ENCODE assay signal across 9 mouse cellular contexts in genomic region chr17:86801213-86801815, GRCm38 (mm10). TPM values are rescaled to one million over a fixed set of nuclear protein-coding genes. Genes with fewer than 3 reads are reported as not detected.
A peak's percentile ranks its signal among the peaks of the same experiment; 100 is the strongest.
DNase-seq lines count a peak whose midpoint lies in the region; ATAC-seq and TF ChIP-seq lines count a peak whose summit lies in the region.
"Had no signal": no experiment of that assay in that cellular context is flagged by ENCODE, and none has a peak within 500 bp of the region (broad histone marks: within the 10 kb centered on the region; RNA-seq: fewer than 3 reads in every experiment).

No protein-coding gene starts in this region.

- H3K9me3 ChIP-seq in hindbrain, embryonic 16.5 days (ENCODE audit: control insufficient read depth, low read length) = no peaks in the 10 kb centered on the region
- H3K9me3 ChIP-seq: limb, embryonic 12.5 days had no signal

- no peak for ATAC-seq in hindbrain, embryonic 16.5 days

- H3K4me3 ChIP-seq in cortical plate, adult 2 months (ENCODE audit: insufficient read depth, low read length) = no peak overlapping the region
- no peak overlapping the region for H3K4me3 ChIP-seq in hindbrain, embryonic 16.5 days (ENCODE audit: low read length)
- H3K4me3 ChIP-seq: limb, embryonic 12.5 days had no signal

- 71% methylated on average over 11 of the region's 11 CpGs for WGBS in hindbrain, embryonic 16.5 days

- H3K9ac ChIP-seq in hindbrain, embryonic 16.5 days (ENCODE audit: low read depth, low read length) = no peak overlapping the region
- H3K9ac ChIP-seq: limb, embryonic 12.5 days had no signal

- H3K27me3 ChIP-seq in hindbrain, embryonic 16.5 days (replicated peaks; ENCODE audit: control insufficient read depth, insufficient read depth, low read length) = no peaks in the 10 kb centered on the region

- peak; percentile 25 for DNase-seq in ovary, adult 18-20 months (ENCODE audit: low spot score)
- DNase-seq in ovary, postnatal 36 days (ENCODE audit: low spot score) = no peak
- peak; percentile 71 for DNase-seq in lung, postnatal 10 days
- DNase-seq in cerebellum, postnatal 36 days = no peak
- no peak for DNase-seq in retina, postnatal 1 day
- DNase-seq in cerebellum, adult 9-10 months = no peak

- no peak for TF ChIP-seq POLR2A in cortical plate, adult 2 months (IDR thresholded peaks at IDR 0.05; ENCODE audit: extremely low read depth, insufficient read depth, low read length)

- peaks cover 2% of the 10 kb centered on the region; the same call in 1 of the 2 replicates for H3K4me1 ChIP-seq in cortical plate, adult 2 months (ENCODE audit: control insufficient read depth, insufficient read depth, low read length)
- no peaks in the 10 kb centered on the region for H3K4me1 ChIP-seq in hindbrain, embryonic 16.5 days (ENCODE audit: control insufficient read depth, insufficient read depth, low read depth, low read length)

- H3K36me3 ChIP-seq in hindbrain, embryonic 16.5 days (ENCODE audit: control insufficient read depth, insufficient read depth, low read length) = no peaks in the 10 kb centered on the region
- H3K36me3 ChIP-seq: limb, embryonic 12.5 days had no signal

- H3K4me2 ChIP-seq in hindbrain, embryonic 16.5 days (ENCODE audit: low read length) = no peak overlapping the region
- H3K4me2 ChIP-seq: limb, embryonic 12.5 days had no signal

- no peak for TF ChIP-seq CTCF in cortical plate, adult 2 months (IDR thresholded peaks at IDR 0.05; ENCODE audit: extremely low read depth, insufficient read depth, low read length)

- peak overlapping the region; percentile 82 for H3K27ac ChIP-seq in cortical plate, adult 2 months (ENCODE audit: insufficient read depth, low read length)
- 0 out of 2 replicates have a peak overlapping the region, but pooled peaks have one; percentile 11 for H3K27ac ChIP-seq in hindbrain, embryonic 16.5 days (ENCODE audit: low read depth, low read length)
- H3K27ac ChIP-seq: limb, embryonic 12.5 days had no signal

RNA-seq across cellular contexts. Expression of gene Epas1, which starts 47.8 kb away (rescaled TPM):
- polyA plus RNA-seq in cortical plate, adult 2 months (2012; rRNA removed) = 70.1 and 76.0 TPM in 2 replicates
- 5.7 and 8.4 TPM in 2 replicates for polyA plus RNA-seq in hindbrain, embryonic 16.5 days (2015; fragmentation: Nextera tagmentation; extraction: Ambion mirVana)

Comparison
In these comparisons a context has a peak if more than half of its experiments do, and no peak if none do; other contexts are left out.
1. DNase-seq: peak in ovary, adult 18-20 months (single experiment) and lung, postnatal 10 days (single experiment); none in ovary, postnatal 36 days (single experiment), cerebellum, postnatal 36 days (0 of 2), retina, postnatal 1 day (single experiment) and cerebellum, adult 9-10 months (single experiment).